15 mouse cellular contexts compared by ENCODE assay signal in genomic region chr6:135365614-135366013, GRCm38 (mm10). TPM values are rescaled to one million over a fixed set of nuclear protein-coding genes. Genes with fewer than 3 reads are reported as not detected.
DNase-seq lines count a peak whose midpoint lies in the region; ATAC-seq lines count a peak whose summit lies in the region.
"Had no signal": no experiment of that assay in that cellular context is flagged by ENCODE, and none has a peak within 500 bp of the region (broad histone marks: within the 10 kb centered on the region; RNA-seq: fewer than 3 reads in every experiment).

No protein-coding gene starts in this region.

- DNase-seq in heart, adult 11 months: peak; percentile 82
- DNase-seq in heart, postnatal 36 days: no peak
- DNase-seq in kidney, postnatal 25 days: no peak
- DNase-seq in layer of hippocampus, adult 9-11 months: no peak
- DNase-seq in layer of hippocampus, postnatal 14 days (ENCODE audit: low spot score in 2 of 2): no peak
- DNase-seq: liver, embryonic 13.5 days; right cerebral cortex, postnatal 25 days had no signal

- intact Hi-C loops in heart, postnatal 36 days (cut with DNase I): loop anchor here (5.0 to 10.0 kb wide), 2 partner anchors 53 to 381 kb away; partner anchors contain the start of genes Apold1 and Pbp2

- no peaks in the 10 kb centered on the region for H3K36me3 ChIP-seq in kidney, embryonic 15.5 days
- H3K36me3 ChIP-seq in macrophage (ENCODE audit: inconsistent target): no peaks in the 10 kb centered on the region
- H3K36me3 ChIP-seq: forebrain, embryonic 12.5 days; liver, embryonic 13.5 days had no signal

- 0 out of 2 replicates have a peak overlapping the region, but pooled peaks have one; percentile 18 for H3K9ac ChIP-seq in kidney, embryonic 15.5 days
- H3K9ac ChIP-seq: forebrain, embryonic 12.5 days; liver, embryonic 13.5 days had no signal

- peak overlapping the region; percentile 56 for H3K4me2 ChIP-seq in kidney, embryonic 15.5 days
- H3K4me2 ChIP-seq: forebrain, embryonic 12.5 days; liver, embryonic 13.5 days had no signal

- 71% methylated on average over 4 of the region's 4 CpGs for WGBS in kidney, embryonic 15.5 days
- 49% methylated on average over 4 of the region's 4 CpGs for WGBS in macrophage (ENCODE audit: missing documents)

- H3K4me3 ChIP-seq in kidney, embryonic 15.5 days (replicated peaks): no peak overlapping the region
- H3K4me3 ChIP-seq in brown adipose tissue, adult 24 weeks (ENCODE audit: insufficient read depth, low read depth, low read length): peak overlapping the region; percentile 6
- peak overlapping the region; percentile 65; the same call in 1 of the 2 replicates for H3K4me3 ChIP-seq in macrophage (ENCODE audit: inconsistent target)
- H3K4me3 ChIP-seq: forebrain, embryonic 12.5 days; left cerebral cortex, adult 2 months; liver, embryonic 13.5 days had no signal

- H3K27me3 ChIP-seq in kidney, embryonic 15.5 days: no peaks in the 10 kb centered on the region
- H3K27me3 ChIP-seq: forebrain, embryonic 12.5 days; liver, embryonic 13.5 days had no signal

- peak overlapping the region; percentile 96 for H3K27ac ChIP-seq in kidney, embryonic 15.5 days
- H3K27ac ChIP-seq in brown adipose tissue, adult 24 weeks (replicated peaks; ENCODE audit: low read depth, low read length): peak overlapping the region; percentile 75
- H3K27ac ChIP-seq in macrophage: peak overlapping the region; percentile 96
- H3K27ac ChIP-seq: forebrain, embryonic 12.5 days; left cerebral cortex, adult 2 months; liver, embryonic 13.5 days had no signal

- peaks cover 87% of the 10 kb centered on the region for H3K79me2 ChIP-seq in macrophage (ENCODE audit: inconsistent target)

- no peak for ATAC-seq in kidney, embryonic 15.5 days (replicated peaks; ENCODE audit: low FRiP score)

- no peaks in the 10 kb centered on the region for H3K9me3 ChIP-seq in kidney, embryonic 15.5 days (replicated peaks)
- H3K9me3 ChIP-seq: forebrain, embryonic 12.5 days; liver, embryonic 13.5 days had no signal

- H3K4me1 ChIP-seq in kidney, embryonic 15.5 days: peaks cover 73% of the 10 kb centered on the region
- H3K4me1 ChIP-seq in brown adipose tissue, adult 24 weeks (ENCODE audit: control insufficient read depth, insufficient read depth, insufficient read length, low read length): peaks cover 50% of the 10 kb centered on the region

RNA-seq across cellular contexts. Expression of gene Emp1, which starts 3.3 kb away (rescaled TPM):
- 10 to 100 TPM; 46.9 to 53.3 TPM for total RNA-seq in heart, postnatal 36 days (2021)
- 54.3 and 60.3 TPM in 2 replicates for polyA plus RNA-seq in kidney, embryonic 15.5 days (2015; fragmentation: Nextera tagmentation; extraction: Ambion mirVana)
- 29.0 and 42.9 TPM in 2 replicates for polyA plus RNA-seq in brown adipose tissue, adult 24 weeks (2012; ENCODE audit: insufficient read depth, insufficient read length, missing spikeins)
- 100 to 1,000 TPM in 9 of 26 experiments, 10 to 100 TPM in 11, 1 to 10 TPM in 6; 3.0 to 546 (median 57.0) TPM for total RNA-seq in macrophage (2018; cell fraction: chromatin; rRNA removed)
- total RNA-seq in macrophage (2018; cell fraction: cytosol; rRNA removed): 100 to 1,000 TPM in 13 of 26 experiments, 10 to 100 TPM in 13; 25.9 to 510 (median 155) TPM
- 100 to 1,000 TPM in 13 of 26 experiments, 10 to 100 TPM in 13; 21.9 to 558 (median 121) TPM for total RNA-seq in macrophage (2018; cell fraction: nucleus; rRNA removed)
- 209 to 490 TPM (median 475 TPM) in 3 replicates for polyA plus RNA-seq in macrophage (2018)
- 1 to 10 TPM; 2.8 to 6.2 TPM for total RNA-seq in layer of hippocampus, postnatal 14 days (2021)

RNA-seq across cellular contexts. Expression of gene Pbp2, which starts 55.4 kb away (rescaled TPM):
- not detected for total RNA-seq in heart, postnatal 36 days (2021)
- polyA plus RNA-seq in kidney, embryonic 15.5 days (2015; fragmentation: Nextera tagmentation; extraction: Ambion mirVana): 0.16 and 0.17 TPM in 2 replicates
- not detected in 2 replicates for polyA plus RNA-seq in brown adipose tissue, adult 24 weeks (2012; ENCODE audit: insufficient read depth, insufficient read length, missing spikeins)
- not detected for total RNA-seq in macrophage (2018; cell fraction: chromatin; rRNA removed)
- total RNA-seq in macrophage (2018; cell fraction: cytosol; rRNA removed): not detected
- not detected for total RNA-seq in macrophage (2018; cell fraction: nucleus; rRNA removed)
- not detected in 3 replicates for polyA plus RNA-seq in macrophage (2018)
- total RNA-seq in layer of hippocampus, postnatal 14 days (2021): under 1 TPM; 0.41 to 0.60 TPM
- total RNA-seq: adrenal gland, postnatal 10 days; gastrocnemius, adult 8-10 months had no signal
- polyA plus RNA-seq: forebrain, embryonic 12.5 days; liver, embryonic 13.5 days; neural tube, embryonic 11.5 days had no signal
